Mouse (Mus musculus): ENCODE measurements around the gene Gm29609.

- no peak for TF ChIP-seq POLR2A (IDR thresholded peaks at IDR 0.05; ENCODE audit: control insufficient read depth, low read depth, low read length)
- TF ChIP-seq CTCF (IDR thresholded peaks at IDR 0.05; ENCODE audit: control insufficient read depth, insufficient read depth, insufficient replicate concordance, low read depth, low read length), result no peak
Observed at GRCm38 (mm10) chr5:31094799-31095691, 84.7 kb downstream of the Gm29609 start.

Data from testis, adult 2 months (tissue).